Mouse (Mus musculus) v-Abl transformed pro-B cells (cell line): ENCODE results near the gene Tcf3.

Source experiments
- in situ Hi-C, 2 experiments: fragments of 400-800 bp; cut with MboI; formaldehyde crosslinking; loops; one replicate each; pipeline ENCODE4 v1.15.1; 2025; ENCODE audit not compliant: unreplicated experiment in 2 of 2

The Tcf3 gene

DNA sequence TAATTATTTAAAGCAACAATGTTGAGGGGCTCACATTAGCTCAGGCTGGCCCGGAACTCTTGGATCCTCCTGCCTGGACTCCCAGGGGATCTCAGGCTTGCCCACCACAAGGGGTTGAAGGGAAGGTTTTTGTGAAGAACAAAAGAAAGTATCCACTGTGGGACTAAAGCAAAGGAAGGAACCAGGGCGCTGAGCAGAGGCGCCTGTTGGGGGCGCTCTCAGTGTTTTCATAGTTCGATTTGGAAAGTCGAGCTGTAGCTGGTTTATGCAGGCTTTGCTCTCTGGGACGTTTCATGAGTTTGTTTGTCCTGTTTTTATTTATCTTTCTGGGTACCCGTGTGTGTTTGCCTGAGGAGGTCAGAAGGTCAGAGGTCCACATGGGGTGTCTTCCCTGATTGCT, 8.2 kb upstream of the Tcf3 start:
- in situ Hi-C loops = loop anchor here in 1 of 2 experiments (25.0 kb wide), 1 partner anchor 246 kb away; the partner anchor contains the start of gene Mknk2

DNA sequence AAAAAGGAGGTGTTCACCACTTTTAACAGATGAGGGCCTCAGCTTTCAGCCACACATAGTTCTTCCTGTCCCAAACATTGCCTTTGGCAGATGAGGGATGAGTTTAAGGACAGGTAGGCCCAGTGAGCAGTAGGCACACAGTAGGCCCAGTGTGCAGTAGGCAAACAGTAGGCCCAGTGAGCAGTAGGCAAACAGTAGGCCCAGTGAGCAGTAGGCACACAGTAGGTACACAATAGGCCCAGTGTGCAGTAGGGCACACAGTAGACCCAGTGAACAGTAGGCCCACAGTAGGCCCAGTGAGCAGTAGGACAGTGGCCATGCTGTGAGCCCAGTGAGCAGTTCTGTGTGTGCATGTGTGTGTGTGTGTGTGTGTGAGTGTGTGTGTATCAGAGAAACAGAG, 6.6 kb upstream of the Tcf3 start:
- in situ Hi-C loops = loop anchor here in 1 of 2 experiments (25.0 kb wide), 1 partner anchor 247 kb away; the partner anchor contains the start of gene Mknk2

DNA sequence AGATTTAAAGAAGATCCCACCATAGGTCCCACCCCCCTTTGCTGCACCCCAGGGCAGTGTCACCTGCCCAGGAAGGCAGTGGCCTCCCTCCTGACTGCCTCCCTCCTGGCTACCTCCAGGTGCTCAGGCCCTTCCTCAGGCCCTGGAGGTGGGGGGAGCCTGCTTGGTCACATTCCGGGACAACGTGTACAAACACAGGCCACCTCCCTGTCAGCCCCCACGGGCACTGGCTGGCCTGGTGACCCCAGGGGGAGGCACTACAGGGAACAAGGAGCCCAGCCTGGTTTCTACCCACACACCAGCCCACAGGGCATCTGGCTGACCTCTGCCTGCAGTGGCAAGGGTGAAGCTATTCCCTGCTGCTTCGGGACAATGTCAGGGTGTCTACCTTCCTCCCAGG, 4.5 kb upstream of the Tcf3 start:
- in situ Hi-C loops = loop anchor here (10.0 to 25.0 kb wide), 2 partner anchors 247 to 249 kb away; partner anchors contain the start of gene Mknk2 (in 1 of the 2)

DNA sequence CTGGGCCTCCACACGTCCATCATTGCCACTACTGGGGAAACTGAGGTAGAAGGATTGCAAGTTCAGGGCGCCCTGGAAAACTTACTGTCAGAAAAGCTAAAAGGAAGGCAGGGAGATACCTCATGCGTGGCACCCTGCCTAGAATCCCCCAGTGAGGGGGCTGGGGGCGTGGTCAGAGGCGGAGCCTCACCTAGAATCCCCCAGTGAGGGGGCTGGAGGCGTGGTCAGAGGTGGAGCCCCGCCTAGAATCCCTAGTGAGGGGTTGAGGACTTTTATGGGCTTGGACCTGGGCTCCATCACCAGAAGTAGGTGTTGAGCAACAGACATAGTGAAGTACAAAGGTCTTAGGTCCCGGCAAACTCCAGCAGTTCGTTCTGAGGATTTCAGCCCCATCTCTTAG, 2.8 kb upstream of the Tcf3 start:
- in situ Hi-C loops = loop anchor here (10.0 to 25.0 kb wide), 2 partner anchors 249 to 251 kb away; partner anchors contain the start of gene Mknk2 (in 1 of the 2)

DNA sequence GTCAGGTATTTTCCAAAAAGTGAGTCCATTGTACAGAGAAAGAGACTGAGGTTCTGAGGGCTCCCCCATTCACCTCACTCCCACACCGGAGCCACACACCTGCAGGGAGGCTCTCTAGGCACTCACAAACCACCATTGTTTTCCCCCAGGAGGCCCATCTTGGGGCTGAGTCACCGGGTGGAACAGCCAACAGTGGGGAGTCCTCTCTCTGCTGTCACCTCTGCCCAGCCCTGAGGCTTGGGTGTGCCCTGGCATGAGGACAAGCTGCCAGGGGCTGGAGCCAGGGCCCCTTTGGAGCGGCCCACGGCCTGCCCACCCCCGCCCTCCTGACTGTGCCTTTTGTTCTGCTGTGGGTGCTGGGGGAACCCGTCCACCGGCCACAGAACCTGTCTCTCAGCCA, 2.3 kb upstream of the Tcf3 start:
- in situ Hi-C loops = loop anchor here (10.0 to 25.0 kb wide), 2 partner anchors 249 to 252 kb away; partner anchors contain the start of gene Mknk2 (in 1 of the 2)

DNA sequence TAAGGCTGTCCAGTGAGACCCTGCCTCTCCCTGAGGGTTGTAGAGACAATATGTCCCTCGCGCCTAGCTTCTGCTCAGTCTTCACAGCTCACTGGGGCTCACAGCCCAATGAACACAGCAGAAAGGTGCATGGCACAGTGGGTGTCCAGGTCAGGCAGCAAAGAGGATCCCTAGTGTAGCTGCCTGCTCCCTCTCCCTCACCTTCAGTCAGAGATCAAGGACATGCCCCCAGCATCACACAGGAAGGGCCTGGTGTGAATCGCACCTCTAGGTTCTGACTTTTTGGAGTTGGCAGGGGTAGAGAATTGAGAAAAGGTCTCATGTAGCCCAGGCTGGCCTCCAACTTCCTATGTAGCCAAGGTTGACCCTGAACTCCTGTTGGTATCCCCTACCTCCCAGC, 1.4 kb upstream of the Tcf3 start:
- in situ Hi-C loops = loop anchor here (5.0 to 25.0 kb wide), 3 partner anchors 38 to 252 kb away; partner anchors contain the start of genes Mbd3 (in 1 of the 2) and Mknk2 (in 1 of the 2)

DNA sequence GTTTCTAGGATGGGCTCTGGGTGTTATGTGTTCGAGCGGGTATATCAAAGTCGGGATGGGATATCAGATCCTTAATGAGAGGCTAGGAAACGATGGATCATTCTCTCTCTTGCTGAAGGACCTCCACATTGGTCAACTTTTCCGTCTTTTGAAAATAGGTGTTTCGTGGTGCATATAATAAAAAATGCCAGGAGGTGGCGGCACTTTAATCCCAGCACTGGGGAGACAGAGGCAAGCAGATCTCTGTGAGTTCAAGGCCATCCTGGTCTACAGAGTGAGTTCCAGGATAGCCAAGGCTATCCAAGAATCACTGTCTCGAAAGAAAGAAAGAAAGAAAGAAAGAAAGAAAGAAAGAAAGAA, 766 bp upstream of the Tcf3 start:
- in situ Hi-C loops = loop anchor here (5.0 to 25.0 kb wide), 3 partner anchors 37 to 253 kb away; partner anchors contain the start of genes Mbd3 (in 1 of the 2) and Mknk2 (in 1 of the 2)

DNA sequence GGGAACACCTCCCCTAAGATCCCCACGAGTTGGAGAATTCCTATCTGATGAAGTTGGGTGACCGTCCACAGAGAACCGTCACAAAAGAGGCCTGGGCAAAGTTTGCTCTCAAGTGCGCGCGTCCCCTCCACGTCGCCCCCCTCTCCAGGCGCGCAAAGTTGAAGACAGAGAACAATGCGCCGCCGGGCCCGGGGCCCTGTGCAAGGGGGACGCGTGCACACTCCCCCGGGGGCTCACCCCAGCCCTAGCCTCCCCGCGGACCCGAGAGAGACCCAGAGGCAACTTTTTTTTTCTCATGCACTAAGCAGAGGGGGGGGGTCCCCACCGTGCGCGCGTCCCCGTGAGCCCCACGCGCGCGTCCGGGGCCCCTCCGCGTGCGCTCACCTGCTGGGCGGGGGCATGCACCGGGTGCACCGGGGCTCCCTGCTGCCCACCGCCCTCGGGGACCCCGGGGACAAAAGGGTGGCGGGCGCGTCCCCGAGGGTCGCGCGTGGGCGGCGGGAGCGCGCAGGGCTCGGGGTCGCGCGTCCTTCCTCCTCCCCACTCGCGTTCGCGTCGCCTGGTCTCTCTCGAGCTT, 423 bp downstream of the Tcf3 start:
- in situ Hi-C loops = loop anchor here (5.0 to 25.0 kb wide), 3 partner anchors 36 to 254 kb away; partner anchors contain the start of genes Mbd3 (in 1 of the 2) and Mknk2 (in 1 of the 2)

DNA sequence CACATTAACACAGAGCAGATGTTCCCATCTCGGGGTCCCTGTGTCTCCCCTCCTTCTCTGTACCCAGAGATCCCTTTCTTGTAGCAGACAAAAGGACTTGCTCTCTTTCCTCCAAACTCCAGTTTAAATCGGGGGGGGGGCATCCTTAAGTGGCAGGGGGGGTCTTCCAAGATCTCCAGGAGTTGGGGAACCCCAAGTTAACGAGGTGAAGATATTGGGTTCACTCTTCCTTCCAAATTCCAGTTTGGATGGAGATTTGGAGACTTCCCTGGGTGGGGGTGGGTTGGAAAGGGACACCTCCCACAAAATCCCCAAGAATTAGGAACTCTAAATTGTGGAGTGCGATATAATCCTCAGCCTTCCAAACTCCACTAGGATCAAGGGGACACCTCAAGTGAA, 1.1 kb downstream of the Tcf3 start:
- in situ Hi-C loops = loop anchor here (5.0 to 25.0 kb wide), 3 partner anchors 35 to 255 kb away; partner anchors contain the start of genes Mbd3 (in 1 of the 2) and Mknk2 (in 1 of the 2)

DNA sequence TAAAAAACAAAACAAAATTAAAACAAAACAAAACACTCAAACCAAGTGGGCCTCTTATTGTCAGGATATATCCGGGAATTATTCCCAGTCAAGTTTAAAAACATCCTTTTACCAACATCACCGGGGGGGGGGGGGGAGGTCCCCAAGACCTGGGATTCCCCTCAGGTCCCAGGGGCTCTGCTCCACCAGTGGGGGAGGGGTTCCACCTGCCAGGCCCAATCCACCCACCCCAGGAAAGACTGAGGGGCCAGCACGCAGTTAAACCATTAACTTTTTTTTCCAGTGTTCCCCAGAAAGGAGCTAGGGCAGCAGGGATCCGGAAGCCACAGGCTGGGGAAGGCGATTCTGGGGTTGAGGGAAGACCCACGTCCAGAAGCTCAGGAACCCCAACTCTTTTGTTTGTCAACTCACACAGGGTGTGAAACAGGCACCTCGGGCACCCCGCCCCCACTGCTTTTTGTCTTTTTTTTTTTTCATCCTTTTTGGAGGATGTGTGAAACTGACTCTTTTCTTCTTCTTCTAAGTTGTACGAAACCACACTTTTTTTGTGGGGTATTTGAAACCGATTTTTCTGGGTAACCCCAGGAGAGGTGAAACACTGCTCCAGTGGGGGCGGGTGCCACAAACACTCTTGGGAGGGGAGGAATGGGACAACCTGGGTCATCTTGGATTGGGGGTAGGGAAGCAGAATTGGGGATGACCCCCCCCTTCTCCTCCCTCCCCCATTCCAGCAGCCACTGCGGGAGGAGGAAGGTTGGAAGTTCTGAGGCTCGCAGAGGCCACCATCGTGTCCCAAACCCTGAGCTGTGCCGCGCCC, 1.7 kb downstream of the Tcf3 start:
- in situ Hi-C loops = loop anchor here (5.0 to 25.0 kb wide), 3 partner anchors 34 to 256 kb away; partner anchors contain the start of genes Mbd3 (in 1 of the 2) and Mknk2 (in 1 of the 2)

DNA sequence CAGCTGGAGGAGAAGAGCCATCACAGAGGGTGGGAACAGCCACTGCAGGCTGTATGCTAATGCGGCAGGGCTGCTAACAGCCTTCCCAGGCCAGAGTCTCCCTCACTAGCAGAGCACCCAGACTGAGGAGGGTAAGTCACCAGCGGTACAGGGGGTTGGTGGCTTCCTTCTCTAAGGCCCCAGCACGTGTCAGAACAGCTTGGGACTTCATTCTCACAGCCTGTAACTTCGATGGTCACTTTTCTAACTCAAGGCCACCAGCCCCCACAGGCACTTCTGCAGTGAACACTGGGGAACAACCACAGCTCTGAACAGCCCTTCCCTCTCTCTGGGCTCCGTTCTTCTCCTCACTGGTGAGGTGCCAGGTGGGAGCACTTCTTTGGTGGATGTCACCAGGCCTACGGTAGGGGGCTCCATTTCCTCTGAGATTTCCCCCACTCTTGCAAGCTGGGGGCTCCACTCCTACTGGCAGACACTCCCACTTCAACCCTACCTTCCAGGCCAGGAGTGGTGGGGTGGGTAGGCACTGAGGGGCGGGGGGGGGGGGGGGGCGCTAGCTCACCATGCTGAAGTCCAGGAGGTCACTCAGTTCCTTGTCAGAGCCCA, 3.0 kb downstream of the Tcf3 start:
- in situ Hi-C loops = loop anchor here (5.0 to 25.0 kb wide), 3 partner anchors 33 to 257 kb away; partner anchors contain the start of genes Mbd3 (in 1 of the 2) and Mknk2 (in 1 of the 2)

DNA sequence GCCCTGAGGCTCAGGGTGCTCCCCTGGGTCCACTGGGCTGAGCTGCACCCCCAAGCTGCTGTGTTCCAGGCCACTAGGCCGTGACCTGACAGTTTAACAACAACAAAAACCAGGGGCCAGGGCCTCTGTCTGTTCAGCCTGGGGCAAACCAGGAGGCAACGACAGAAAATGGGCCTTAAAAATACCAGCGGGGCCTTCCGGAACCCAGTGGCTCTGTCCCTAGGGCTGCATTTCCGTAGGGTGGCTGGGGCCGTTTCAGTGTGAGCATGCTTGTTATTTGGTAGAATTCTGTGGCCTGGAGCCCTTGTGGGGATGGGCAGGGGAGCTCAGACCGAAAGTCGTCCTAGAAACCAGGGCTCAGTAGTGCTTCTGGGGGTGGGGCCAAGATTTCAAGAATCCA, 3.6 kb downstream of the Tcf3 start:
- in situ Hi-C loops = loop anchor here (5.0 to 25.0 kb wide), 3 partner anchors 32 to 258 kb away; partner anchors contain the start of genes Mbd3 (in 1 of the 2) and Mknk2 (in 1 of the 2)

DNA sequence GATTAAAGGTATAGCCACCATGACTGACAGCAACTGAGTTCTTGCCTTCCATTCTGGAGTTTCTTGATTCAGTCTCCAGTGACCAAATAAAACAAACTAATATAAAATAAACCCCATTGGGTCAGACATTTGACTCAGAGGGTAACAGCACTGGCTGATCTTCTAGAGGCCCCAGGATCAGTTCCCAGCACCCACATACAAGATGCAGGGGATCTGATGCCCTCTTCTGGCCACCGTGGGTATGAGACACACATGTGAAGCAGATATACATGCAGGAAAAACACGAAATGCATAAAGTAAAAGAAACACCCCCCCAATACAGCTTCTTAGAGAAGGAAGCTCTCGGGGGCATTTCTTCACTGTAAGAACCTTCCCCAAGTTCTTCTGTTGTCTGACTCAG, 8.4 kb downstream of the Tcf3 start:
- in situ Hi-C loops = loop anchor here in 1 of 2 experiments (25.0 kb wide), 1 partner anchor 262 kb away; the partner anchor contains the start of gene Mknk2

DNA sequence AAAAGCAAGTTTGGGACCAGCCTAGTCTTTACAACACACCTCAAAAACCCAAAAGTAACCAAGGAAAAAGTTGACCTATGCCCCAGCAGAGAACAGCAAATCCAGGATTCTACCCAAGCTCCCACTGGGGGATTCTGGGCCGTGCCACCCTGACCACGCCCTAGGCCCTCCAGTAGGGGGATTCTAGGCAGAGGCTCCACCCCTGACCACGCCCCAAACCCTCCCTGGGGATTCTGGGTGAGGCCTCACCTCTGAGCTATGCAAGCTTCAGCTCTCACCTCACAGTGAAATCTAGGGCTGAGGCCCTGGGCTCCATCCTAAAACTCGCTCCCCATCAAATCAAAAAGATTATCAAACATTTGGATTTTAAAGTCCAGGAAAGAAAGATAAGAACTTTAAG, 9.9 kb downstream of the Tcf3 start:
- in situ Hi-C loops = no loop called here

DNA sequence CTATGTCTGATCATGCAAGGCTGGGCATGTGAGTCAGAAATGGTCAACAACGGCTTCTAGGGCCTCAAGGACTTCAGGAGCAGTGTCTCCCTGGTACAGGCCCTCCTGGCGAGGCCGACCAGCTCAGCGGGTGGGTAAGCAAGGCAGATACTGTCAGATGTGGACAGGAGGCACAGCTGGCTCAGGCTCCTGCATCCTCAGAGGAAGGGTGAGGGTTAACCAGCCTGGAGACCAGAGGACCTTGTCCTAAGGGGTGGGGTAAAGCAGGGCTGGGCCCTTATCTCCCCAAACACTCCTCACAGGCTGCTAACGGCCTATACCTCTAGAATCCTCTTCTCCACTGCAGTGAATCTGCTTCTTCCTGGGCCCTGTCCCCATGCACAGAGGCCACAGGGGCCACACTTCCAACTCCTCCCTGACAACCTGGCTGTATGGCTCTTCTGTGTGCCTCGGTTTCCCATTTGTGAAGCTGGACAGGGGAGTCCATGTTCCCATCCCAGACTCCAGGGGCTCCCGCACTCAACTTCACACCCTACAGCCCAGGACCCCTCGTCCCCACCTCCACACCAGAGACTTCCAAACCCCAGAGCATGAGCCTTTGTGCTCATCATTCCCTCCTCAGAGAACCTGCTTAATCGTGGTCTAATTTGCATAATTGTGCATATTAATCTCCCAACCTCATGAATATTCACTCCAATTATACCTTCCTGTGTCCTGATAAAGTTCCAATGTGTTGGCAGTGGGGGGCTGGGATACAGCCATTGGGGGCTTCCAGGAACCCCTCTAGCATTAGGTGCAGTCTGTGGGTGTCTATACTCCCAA, 11.6 kb downstream of the Tcf3 start:
- in situ Hi-C loops = no loop called here

DNA sequence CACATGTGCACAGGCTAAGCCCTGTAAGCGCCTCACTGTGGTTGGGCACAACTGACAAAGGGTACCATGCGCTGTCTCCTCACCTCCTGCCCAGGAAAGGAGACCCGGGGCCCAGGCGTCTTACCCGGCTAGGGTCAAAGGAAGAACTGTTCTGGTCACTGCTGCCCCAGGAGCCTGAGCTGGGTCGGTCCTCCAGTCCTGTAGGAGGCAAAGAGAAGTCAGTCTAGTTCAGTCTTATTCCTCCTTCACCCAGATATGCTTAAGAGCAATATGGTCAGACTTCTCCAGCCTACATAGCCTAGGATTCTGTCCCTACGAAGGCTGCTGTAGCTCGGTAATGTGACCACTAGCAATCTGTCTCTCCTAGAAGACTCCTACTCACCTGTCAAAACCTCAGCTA, 12.2 kb downstream of the Tcf3 start:
- in situ Hi-C loops = no loop called here

DNA sequence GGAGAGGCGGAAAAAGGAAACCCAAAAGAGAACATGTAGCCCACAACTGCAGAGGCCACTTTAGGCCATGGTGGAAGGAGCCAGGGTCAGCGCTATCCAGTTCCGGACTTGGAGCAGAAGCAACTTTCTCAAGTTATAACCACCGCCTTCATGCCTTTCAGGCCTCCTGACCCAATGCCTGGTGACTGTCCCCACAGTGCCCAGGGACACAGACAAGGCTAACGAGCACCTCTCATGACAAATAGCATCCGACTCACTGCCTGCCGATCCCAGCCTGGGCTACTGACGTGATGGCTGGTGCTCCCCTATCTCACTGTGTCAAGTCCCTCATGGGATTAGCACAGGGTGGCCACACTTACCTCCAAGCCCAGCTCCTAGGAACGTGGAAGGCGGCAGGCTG, 12.7 kb downstream of the Tcf3 start:
- in situ Hi-C loops = no loop called here

DNA sequence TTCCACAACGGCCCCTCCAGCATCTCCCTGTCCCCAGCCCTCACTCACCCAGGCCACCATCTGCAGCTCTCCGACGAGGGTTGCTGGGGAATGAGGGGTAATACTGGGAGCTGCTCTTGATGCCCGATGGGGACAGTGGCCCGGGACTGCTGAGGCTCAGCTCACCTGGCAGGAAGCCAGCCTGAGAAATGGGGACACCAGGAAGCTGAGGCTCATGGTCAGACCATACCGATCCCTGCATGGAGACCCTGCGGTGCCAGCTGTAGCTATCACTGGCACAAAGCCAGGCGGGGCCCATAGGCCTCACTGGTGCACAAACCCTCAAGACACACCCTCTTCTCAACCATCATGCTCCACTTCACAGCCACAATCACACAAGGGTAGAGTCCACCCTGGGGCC, 14.0 kb downstream of the Tcf3 start:
- in situ Hi-C loops = no loop called here

DNA sequence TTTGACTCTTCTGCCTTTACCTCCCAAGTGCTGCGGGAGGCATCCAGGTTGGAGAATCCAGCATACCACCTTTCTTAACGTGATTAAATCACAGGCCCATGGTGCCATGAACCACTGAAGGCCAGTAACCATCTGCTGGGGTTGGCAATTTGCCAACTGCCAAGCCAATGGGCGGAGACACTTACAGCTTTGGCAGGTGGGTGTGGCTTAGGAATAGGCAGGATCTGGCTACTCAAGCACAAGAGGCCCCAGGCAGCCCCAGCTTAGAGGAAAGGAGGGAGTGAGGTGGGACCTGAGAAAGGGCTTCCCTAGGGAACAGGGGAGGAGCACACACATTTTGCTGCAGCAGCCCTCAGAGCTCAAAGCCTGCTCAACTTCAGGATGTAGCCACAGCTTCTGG, 15.1 kb downstream of the Tcf3 start:
- in situ Hi-C loops = no loop called here

DNA sequence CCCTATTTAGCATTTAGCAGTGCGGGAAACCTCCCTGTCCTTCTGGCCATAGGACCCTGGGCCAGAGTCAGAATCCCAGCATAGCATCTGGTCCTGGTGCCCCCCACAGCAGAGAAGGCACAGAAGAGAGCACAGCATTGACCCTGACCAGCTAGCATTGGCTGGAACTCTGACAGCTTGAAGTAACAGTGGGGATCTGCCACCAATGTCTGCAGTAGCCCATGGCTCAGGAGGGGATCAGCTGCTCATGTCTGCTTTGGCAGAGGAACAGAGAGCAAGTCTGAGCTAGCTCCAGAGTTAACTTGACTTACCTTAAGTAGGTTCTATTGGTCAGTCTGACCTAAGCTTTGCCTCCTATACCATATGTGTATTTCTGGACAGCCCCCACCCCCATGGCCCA, 15.6 kb downstream of the Tcf3 start:
- in situ Hi-C loops = no loop called here
